Mouse (Mus musculus) myocyte (in vitro differentiated cells): Measurements from ENCODE around the gene Hcn2. TPM values are rescaled to one million over a fixed set of nuclear protein-coding genes. Genes with fewer than 3 reads are reported as not detected.

ENCODE experiments used
- H3K27me3 ChIP-seq: one replicate; pipeline ENCODE4 v1.6.1; 2011; ENCODE audit not compliant: control insufficient read depth, insufficient read depth, insufficient read length
- H3K36me3 ChIP-seq: one replicate; pipeline ENCODE4 v1.6.1; 2011; ENCODE audit not compliant: control insufficient read depth, insufficient read depth
- H3K4me2 ChIP-seq: one replicate; pipeline ENCODE4 v1.6.1; 2011; ENCODE audit warnings: low read depth, control low read depth
- H3K4me3 ChIP-seq: one replicate; pipeline ENCODE4 v1.5.1; 2011; ENCODE audit warnings: mild to moderate bottlenecking, control low read depth, moderate library complexity
- H3K79me2 ChIP-seq: one replicate; pipeline ENCODE4 v1.6.1; 2011; ENCODE audit not compliant: control insufficient read depth, insufficient read depth
- H3ac ChIP-seq: one replicate; pipeline ENCODE4 v1.6.1; 2011; ENCODE audit not compliant: control insufficient read depth, insufficient read length
- CEBPB ChIP-seq: IDR thresholded peaks from 2 replicates; pipeline ENCODE4 v1.6.1; 2011; ENCODE audit warnings: mild to moderate bottlenecking, moderate library complexity; ENCODE audit not compliant: poor library complexity, insufficient read depth, severe bottlenecking
- E2F4 ChIP-seq: IDR thresholded peaks from one replicate; pipeline ENCODE4 v1.6.1; 2011; ENCODE audit warnings: mild to moderate bottlenecking, control low read depth, moderate library complexity; ENCODE audit not compliant: insufficient read depth
- MAX ChIP-seq: IDR thresholded peaks from one replicate; pipeline ENCODE4 v1.6.1; 2011; ENCODE audit warnings: low read depth, mild to moderate bottlenecking, control low read depth
- MYOD1 ChIP-seq, 3 experiments: IDR thresholded peaks; one replicate each; pipeline ENCODE4 v1.6.1; 2011; ENCODE audit warnings: control low read depth in 2 of 3, low read depth in 2 of 3, mild to moderate bottlenecking in 2 of 3, moderate library complexity in 1 of 3; ENCODE audit not compliant: insufficient read length in 2 of 3, control insufficient read depth in 1 of 3
- MYOG ChIP-seq, 3 experiments: IDR thresholded peaks; one replicate each; pipeline ENCODE4 v1.6.1; 2011; ENCODE audit warnings: control low read depth in 2 of 3, low read depth in 2 of 3, mild to moderate bottlenecking in 2 of 3; ENCODE audit not compliant: insufficient read length in 2 of 3, control insufficient read depth in 1 of 3, insufficient read depth in 1 of 3
- POLR2A ChIP-seq: IDR thresholded peaks from one replicate; pipeline ENCODE4 v1.6.1; 2011; ENCODE audit warnings: low read depth, mild to moderate bottlenecking, control low read depth, moderate library complexity; ENCODE audit not compliant: insufficient read length
- POLR2AphosphoS2 ChIP-seq: IDR thresholded peaks from one replicate; pipeline ENCODE4 v1.6.1; 2011; ENCODE audit warnings: low read depth, control low read depth; ENCODE audit not compliant: insufficient read length
- REST ChIP-seq: IDR thresholded peaks from one replicate; pipeline ENCODE4 v1.6.1; 2011; ENCODE audit warnings: mild to moderate bottlenecking, control low read depth, moderate library complexity; ENCODE audit not compliant: insufficient read depth, insufficient read length
- SRF ChIP-seq: IDR thresholded peaks from one replicate; pipeline ENCODE4 v1.6.1; 2011; ENCODE audit warnings: low read depth; ENCODE audit not compliant: control insufficient read depth, insufficient read length
- TCF12 ChIP-seq: IDR thresholded peaks from one replicate; pipeline ENCODE4 v1.6.1; 2011; ENCODE audit warnings: mild to moderate bottlenecking, control low read depth; ENCODE audit not compliant: poor library complexity, insufficient read depth, severe bottlenecking
- TCF3 ChIP-seq: IDR thresholded peaks from one replicate; pipeline ENCODE4 v1.6.1; 2011; ENCODE audit warnings: low read depth, control low read depth; ENCODE audit not compliant: insufficient read length
- USF1 ChIP-seq: IDR thresholded peaks from one replicate; pipeline ENCODE4 v1.6.1; 2011; ENCODE audit warnings: low read depth, mild to moderate bottlenecking, control low read depth, moderate library complexity
- polyA plus RNA-seq: library from polyadenylated mRNA; unstranded; fragments of >200 nt; fragmentation: generic; extraction: Trizol; gene quantifications from one replicate; pipeline ENCODE4 v1.2.1, GENCODE M21; 2012; ENCODE audit warnings: missing spikeins

Gene Hcn2
- polyA plus RNA-seq, 1 experiment = 0.35 TPM

- peaks cover 4% of the 10 kb centered on the region for H3K27me3 ChIP-seq
- no peaks in the 10 kb centered on the region for H3K79me2 ChIP-seq
- no peak overlapping the region for H3K4me3 ChIP-seq
- H3ac ChIP-seq = no peak overlapping the region
- H3K36me3 ChIP-seq = no peaks in the 10 kb centered on the region
- no peak overlapping the region for H3K4me2 ChIP-seq
- TF ChIP-seq MYOD1 (IDR thresholded peaks at IDR 0.05; ENCODE audit: control insufficient read depth in 1 of 3, insufficient read length in 2 of 3, low read depth in 2 of 3) = no peak
- TF ChIP-seq CEBPB = no peak
- no peak for TF ChIP-seq POLR2AphosphoS2
- no peak for TF ChIP-seq MYOG (IDR thresholded peaks at IDR 0.05; ENCODE audit: control insufficient read depth in 1 of 3, insufficient read depth in 1 of 3, insufficient read length in 2 of 3, low read depth in 2 of 3)
- TF ChIP-seq MAX = no peak
Observed at GRCm38 (mm10) chr10:79728323-79729249, 12.2 kb downstream of the Hcn2 start.

- Histone ChIP-seq H3K4me2 (no peak overlapping the region), H3ac (no peak overlapping the region), H3K79me2 (no peaks in the 10 kb centered on the region), H3K4me3 (no peak overlapping the region), H3K36me3 (no peaks in the 10 kb centered on the region), H3K27me3 (peaks cover 1% of the 10 kb centered on the region)
- TF ChIP-seq MYOG (IDR thresholded peaks at IDR 0.05; ENCODE audit: control insufficient read depth in 1 of 3, insufficient read depth in 1 of 3, insufficient read length in 2 of 3, low read depth in 2 of 3) (peak in 1 of 3 experiments; percentile 9), MYOD1 (IDR thresholded peaks at IDR 0.05; ENCODE audit: control insufficient read depth in 1 of 3, insufficient read length in 2 of 3, low read depth in 2 of 3) (no peak)
Observed at GRCm38 (mm10) chr10:79729357-79729965, 13.0 kb downstream of the Hcn2 start.

GRCm38 (mm10) chr10:79732500-79732899 is 16.1 kb downstream of the Hcn2 start:
- TF ChIP-seq TCF3 = no peak
- no peak for TF ChIP-seq CEBPB
- no peak for TF ChIP-seq REST
- TF ChIP-seq MYOD1 (IDR thresholded peaks at IDR 0.05; ENCODE audit: control insufficient read depth in 1 of 3, insufficient read length in 2 of 3, low read depth in 2 of 3) = no peak
- TF ChIP-seq MAX = no peak
- no peak for TF ChIP-seq SRF
- TF ChIP-seq MYOG (IDR thresholded peaks at IDR 0.05; ENCODE audit: control insufficient read depth in 1 of 3, insufficient read depth in 1 of 3, insufficient read length in 2 of 3, low read depth in 2 of 3) = no peak
- no peak for TF ChIP-seq POLR2A
- no peak for TF ChIP-seq USF1
- Histone ChIP-seq H3K4me2 (no peak overlapping the region), H3ac (no peak overlapping the region), H3K36me3 (peaks cover 13% of the 10 kb centered on the region), H3K4me3 (no peak overlapping the region), H3K79me2 (no peaks in the 10 kb centered on the region), H3K27me3 (no peaks in the 10 kb centered on the region)

- peaks cover 20% of the 10 kb centered on the region for H3K36me3 ChIP-seq
- TF ChIP-seq POLR2A (no peak), TCF12 (no peak), SRF (no peak), MAX (no peak), POLR2AphosphoS2 (no peak), USF1 (no peak), E2F4 (no peak), CEBPB (no peak), MYOD1 (IDR thresholded peaks at IDR 0.05; ENCODE audit: control insufficient read depth in 1 of 3, insufficient read length in 2 of 3, low read depth in 2 of 3) (no peak), TCF3 (no peak), REST (no peak), MYOG (IDR thresholded peaks at IDR 0.05; ENCODE audit: control insufficient read depth in 1 of 3, insufficient read depth in 1 of 3, insufficient read length in 2 of 3, low read depth in 2 of 3) (no peak)
- H3K27me3 ChIP-seq = no peaks in the 10 kb centered on the region
- H3ac ChIP-seq = no peak overlapping the region
- no peaks in the 10 kb centered on the region for H3K79me2 ChIP-seq
- no peak overlapping the region for H3K4me2 ChIP-seq
- no peak overlapping the region for H3K4me3 ChIP-seq
Observed at GRCm38 (mm10) chr10:79733847-79734246, 17.4 kb downstream of the Hcn2 start.

DNA sequence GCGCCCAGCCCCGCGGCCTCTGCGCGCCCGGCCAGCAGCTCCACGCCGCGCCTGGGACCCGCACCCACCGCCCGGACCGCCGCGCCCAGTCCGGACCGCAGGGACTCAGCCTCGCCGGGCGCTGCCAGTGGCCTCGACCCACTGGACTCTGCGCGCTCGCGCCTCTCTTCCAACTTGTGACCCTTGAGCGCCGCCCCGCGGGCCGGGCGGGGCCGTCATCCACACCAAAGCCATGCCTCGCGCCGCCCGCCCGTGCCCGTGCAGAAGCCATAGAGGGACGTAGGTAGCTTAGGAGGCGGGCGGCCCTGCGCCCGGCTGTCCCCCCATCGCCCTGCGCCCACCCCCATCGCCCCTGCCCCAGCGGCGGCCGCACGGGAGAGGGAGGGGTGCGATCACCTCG is 18.9 kb downstream of the Hcn2 start:
- TF ChIP-seq E2F4 (no peak), CEBPB (no peak), TCF12 (no peak), POLR2A (no peak)
- Histone ChIP-seq H3ac (no peak overlapping the region), H3K4me3 (no peak overlapping the region), H3K36me3 (peaks cover 28% of the 10 kb centered on the region), H3K4me2 (no peak overlapping the region), H3K27me3 (no peaks in the 10 kb centered on the region), H3K79me2 (no peaks in the 10 kb centered on the region)
